25 mouse cellular contexts compared by ENCODE assay signal in the genomic region with DNA sequence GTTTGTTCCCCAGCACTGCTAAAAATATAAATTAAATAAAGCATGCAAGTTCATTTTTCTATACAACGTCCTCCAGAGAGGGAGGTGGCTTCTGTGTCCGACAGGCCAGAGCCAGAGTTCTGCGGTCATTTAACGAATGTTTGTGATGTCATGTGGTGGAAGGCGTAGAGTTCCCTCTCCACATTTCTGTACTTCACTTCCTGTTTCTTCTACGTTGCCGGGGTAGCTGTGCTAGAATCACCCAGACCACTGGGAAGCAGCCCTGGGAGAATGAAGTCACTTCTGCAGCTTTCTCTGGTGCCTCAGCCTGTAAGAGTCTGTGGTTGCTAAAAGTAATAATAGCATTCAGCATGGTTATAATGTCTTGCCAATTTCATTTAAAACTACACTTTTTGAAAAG. TPM values are rescaled to one million over a fixed set of nuclear protein-coding genes. Genes with fewer than 3 reads are reported as not detected.
DNase-seq lines count a peak whose midpoint lies in the region; ATAC-seq and TF ChIP-seq lines count a peak whose summit lies in the region.
"Had no signal": no experiment of that assay in that cellular context is flagged by ENCODE, and none has a peak within 500 bp of the region (broad histone marks: within the 10 kb centered on the region; RNA-seq: fewer than 3 reads in every experiment).

No protein-coding gene starts in this region.

- no peak overlapping the region for H3K4me3 ChIP-seq in liver, embryonic 12.5 days
- H3K4me3 ChIP-seq in liver, postnatal 0 days (ENCODE audit: low read depth, low read length) = no peak overlapping the region
- no peak overlapping the region for H3K4me3 ChIP-seq in CH12.LX (replicated peaks in 1 of 3; ENCODE audit: low read depth in 2 of 3, low read length in 2 of 3, poor library complexity in 1 of 3)
- no peak overlapping the region for H3K4me3 ChIP-seq in forebrain, embryonic 10.5 days
- no peak overlapping the region for H3K4me3 ChIP-seq in midbrain, embryonic 11.5 days (ENCODE audit: low read depth, low read length)
- H3K4me3 ChIP-seq: embryonic facial prominence, embryonic 15.5 days; heart, embryonic 15.5 days; left cerebral cortex, adult 2 months; lung, embryonic 15.5 days; midbrain, embryonic 12.5 days; stomach, embryonic 15.5 days had no signal

- no peak for TF ChIP-seq CTCF in liver, postnatal 0 days (IDR thresholded peaks at IDR 0.05; ENCODE audit: low read depth)
- TF ChIP-seq CTCF in CH12.LX (conservative IDR thresholded peaks at IDR 0.05 in 1 of 2, IDR thresholded peaks at IDR 0.05 in 1 of 2; ENCODE audit: low read depth in 2 of 2, low read length in 2 of 2) = no peak

- no peak for TF ChIP-seq EP300 in liver, postnatal 0 days (IDR thresholded peaks at IDR 0.05; ENCODE audit: low read depth)
- TF ChIP-seq EP300 in CH12.LX (IDR thresholded peaks at IDR 0.05; ENCODE audit: low read length) = no peak; the same call in 1 of the 2 replicates

- peaks cover 80% of the 10 kb centered on the region for H3K4me1 ChIP-seq in liver, embryonic 12.5 days
- H3K4me1 ChIP-seq in liver, postnatal 0 days (ENCODE audit: insufficient read depth) = peaks cover 18% of the 10 kb centered on the region
- H3K4me1 ChIP-seq in CH12.LX (ENCODE audit: control insufficient read depth in 1 of 2, insufficient read depth in 2 of 2) = peaks cover 5 to 19% of the 10 kb centered on the region in 2 experiments
- H3K4me1 ChIP-seq in forebrain, embryonic 10.5 days = peaks cover 15% of the 10 kb centered on the region
- H3K4me1 ChIP-seq in midbrain, embryonic 11.5 days (ENCODE audit: control insufficient read depth, insufficient read depth, low read length) = no peaks in the 10 kb centered on the region
- H3K4me1 ChIP-seq: heart, embryonic 15.5 days; lung, embryonic 15.5 days; midbrain, embryonic 12.5 days; stomach, embryonic 15.5 days had no signal

- H3K9me3 ChIP-seq in liver, embryonic 12.5 days (replicated peaks) = no peaks in the 10 kb centered on the region
- no peaks in the 10 kb centered on the region for H3K9me3 ChIP-seq in liver, postnatal 0 days (ENCODE audit: low read length)
- H3K9me3 ChIP-seq in CH12.LX (replicated peaks; ENCODE audit: low read length) = no peaks in the 10 kb centered on the region
- no peaks in the 10 kb centered on the region for H3K9me3 ChIP-seq in forebrain, embryonic 10.5 days
- no peaks in the 10 kb centered on the region for H3K9me3 ChIP-seq in midbrain, embryonic 11.5 days (ENCODE audit: control insufficient read depth, low read length)
- H3K9me3 ChIP-seq: embryonic facial prominence, embryonic 15.5 days; heart, embryonic 15.5 days; lung, embryonic 15.5 days; midbrain, embryonic 12.5 days; stomach, embryonic 15.5 days had no signal

- peak overlapping the region; percentile 25; the same call in 1 of the 2 replicates for H3K9ac ChIP-seq in liver, embryonic 12.5 days
- H3K9ac ChIP-seq in liver, postnatal 0 days (replicated peaks) = no peak overlapping the region
- no peak overlapping the region for H3K9ac ChIP-seq in CH12.LX (ENCODE audit: insufficient read depth, low read depth)
- H3K9ac ChIP-seq in midbrain, embryonic 11.5 days (ENCODE audit: low read length) = no peak overlapping the region
- H3K9ac ChIP-seq: embryonic facial prominence, embryonic 15.5 days; heart, embryonic 15.5 days; lung, embryonic 15.5 days; midbrain, embryonic 12.5 days; stomach, embryonic 15.5 days had no signal

- peak overlapping the region; percentile 91 for H3K27ac ChIP-seq in liver, embryonic 12.5 days
- no peak overlapping the region for H3K27ac ChIP-seq in liver, postnatal 0 days (ENCODE audit: low read depth)
- no peak overlapping the region for H3K27ac ChIP-seq in CH12.LX (ENCODE audit: insufficient read depth, low read depth)
- no peak overlapping the region for H3K27ac ChIP-seq in forebrain, embryonic 10.5 days
- H3K27ac ChIP-seq in midbrain, embryonic 11.5 days (ENCODE audit: low read depth, low read length) = no peak overlapping the region
- H3K27ac ChIP-seq: embryonic facial prominence, embryonic 15.5 days; heart, embryonic 15.5 days; left cerebral cortex, adult 2 months; lung, embryonic 15.5 days; midbrain, embryonic 12.5 days; stomach, embryonic 15.5 days had no signal

- H3K27me3 ChIP-seq in liver, embryonic 12.5 days (replicated peaks) = no peaks in the 10 kb centered on the region
- no peaks in the 10 kb centered on the region for H3K27me3 ChIP-seq in liver, postnatal 0 days (ENCODE audit: insufficient read depth, low read length)
- no peaks in the 10 kb centered on the region for H3K27me3 ChIP-seq in CH12.LX (replicated peaks)
- no peaks in the 10 kb centered on the region for H3K27me3 ChIP-seq in forebrain, embryonic 10.5 days (ENCODE audit: poor library complexity, severe bottlenecking)
- no peaks in the 10 kb centered on the region for H3K27me3 ChIP-seq in midbrain, embryonic 11.5 days (ENCODE audit: control insufficient read depth, insufficient read depth, low read length)
- H3K27me3 ChIP-seq: embryonic facial prominence, embryonic 15.5 days; heart, embryonic 15.5 days; lung, embryonic 15.5 days; midbrain, embryonic 12.5 days; stomach, embryonic 15.5 days had no signal

- no peaks in the 10 kb centered on the region for H3K79me2 ChIP-seq in CH12.LX (replicated peaks; ENCODE audit: control insufficient read depth, extremely low read depth, insufficient read depth, poor library complexity, severe bottlenecking)

- dilution Hi-C loops in CH12.LX (cut with MboI; ENCODE audit: extremely low pct_ligation_motif_present, extremely low pct_unique_long_range_greater_than_20kb, low sequenced_read_pairs) = no loop called here

- no peak for TF ChIP-seq POLR2A in CH12.LX (IDR thresholded peaks at IDR 0.05; ENCODE audit: low read depth, low read length)

- 22% methylated on average over 7 of the region's 7 CpGs for WGBS in liver, embryonic 12.5 days (ENCODE audit: insufficient replicate concordance)
- 28% methylated on average over 7 of the region's 7 CpGs for WGBS in liver, postnatal 0 days (ENCODE audit: insufficient replicate concordance)
- 76% methylated on average over 7 of the region's 7 CpGs for WGBS in forebrain, embryonic 10.5 days
- 83% methylated on average over 7 of the region's 7 CpGs for WGBS in midbrain, embryonic 11.5 days

- DNase-seq in liver, postnatal 0 days = no peak
- DNase-seq in CH12.LX (ENCODE audit: extremely low read depth) = peak; percentile 54
- DNase-seq in cerebellum, adult 11 months = no peak
- no peak for DNase-seq in forebrain, embryonic 10.5 days (ENCODE audit: extremely low spot score, low spot score)
- DNase-seq in midbrain, embryonic 11.5 days (ENCODE audit: low spot score, missing footprints) = no peak
- DNase-seq: adrenal gland, postnatal 10 days; cerebellum, postnatal 25 days; kidney, adult 8-10 months; kidney, postnatal 36 days; layer of hippocampus, adult 9-11 months; thymus, adult 18-20 months; thymus, postnatal 4 days had no signal

- TF ChIP-seq RAD21 in CH12.LX (IDR thresholded peaks at IDR 0.05; ENCODE audit: low read depth, low read length) = no peak

- no peak for ATAC-seq in liver, embryonic 12.5 days
- no peak for ATAC-seq in liver, postnatal 0 days
- ATAC-seq in common myeloid progenitor, adult 5-6 weeks (replicated peaks; ENCODE audit: low read depth, poor library complexity, severe bottlenecking) = peak; percentile 97
- ATAC-seq in megakaryocyte, adult 5-6 weeks (ENCODE audit: poor library complexity, severe bottlenecking) = peak; percentile 95
- ATAC-seq in midbrain, embryonic 11.5 days (ENCODE audit: low FRiP score) = no peak
- ATAC-seq: activated CD4-positive, CD25-positive, alpha-beta regulatory T cell, adult 4 months; inflammation-experienced regulatory T-cells, adult 6 months had no signal

- H3K4me2 ChIP-seq in liver, embryonic 12.5 days = no peak overlapping the region
- H3K4me2 ChIP-seq in liver, postnatal 0 days (ENCODE audit: low read depth, low read length) = no peak overlapping the region
- peak overlapping the region; percentile 18; the same call in 1 of the 2 replicates for H3K4me2 ChIP-seq in CH12.LX (ENCODE audit: insufficient read depth, low read depth, poor library complexity, severe bottlenecking)
- H3K4me2 ChIP-seq in midbrain, embryonic 11.5 days = no peak overlapping the region
- H3K4me2 ChIP-seq: embryonic facial prominence, embryonic 15.5 days; heart, embryonic 15.5 days; lung, embryonic 15.5 days; midbrain, embryonic 12.5 days; stomach, embryonic 15.5 days had no signal

- no peaks in the 10 kb centered on the region for H3K36me3 ChIP-seq in liver, embryonic 12.5 days
- no peaks in the 10 kb centered on the region for H3K36me3 ChIP-seq in liver, postnatal 0 days (replicated peaks; ENCODE audit: insufficient read depth, low read length)
- no peaks in the 10 kb centered on the region for H3K36me3 ChIP-seq in CH12.LX (replicated peaks in 1 of 2; ENCODE audit: control insufficient read depth in 1 of 2, insufficient read depth in 1 of 2, low read length in 1 of 2)
- no peaks in the 10 kb centered on the region for H3K36me3 ChIP-seq in forebrain, embryonic 10.5 days (replicated peaks)
- no peaks in the 10 kb centered on the region for H3K36me3 ChIP-seq in midbrain, embryonic 11.5 days (ENCODE audit: control insufficient read depth, insufficient read depth, low read length)
- H3K36me3 ChIP-seq: embryonic facial prominence, embryonic 15.5 days; heart, embryonic 15.5 days; lung, embryonic 15.5 days; midbrain, embryonic 12.5 days; stomach, embryonic 15.5 days had no signal

- in situ Hi-C loops in CH12.LX (cut with MboI; ENCODE audit: low pct_ligation_motif_present, low pct_unique_long_range_greater_than_20kb, low sequenced_read_pairs) = loop anchor here (10.0 to 25.0 kb wide), 2 partner anchors 123 to 535 kb away; no protein-coding TSS in a partner anchor

TF ChIP-seq in CH12.LX, 34 proteins besides CTCF, POLR2A, EP300 and RAD21:
- no peak for TF ChIP-seq TCF12 (IDR thresholded peaks at IDR 0.05; ENCODE audit: low read depth, low read length)
- peak; percentile 65; the same call in 1 of the 2 replicates for TF ChIP-seq ELF1 (IDR thresholded peaks at IDR 0.05; ENCODE audit: low read depth, low read length)

RNA-seq across cellular contexts. Expression of gene Asb17, which starts 46.4 kb away (rescaled TPM):
- 5.3 and 6.4 TPM in 2 replicates for polyA plus RNA-seq in liver, embryonic 12.5 days (2016; fragmentation: Nextera tagmentation; extraction: Ambion mirVana)
- 0.40 and 0.66 TPM in 2 replicates for polyA plus RNA-seq in liver, postnatal 0 days (2015; fragmentation: Nextera tagmentation; extraction: Ambion mirVana)
- total RNA-seq in CH12.LX (2012; rRNA removed) (0.13 TPM in 2 replicates), CH12.LX (2014; rRNA removed) (not detected in 2 replicates)
- polyA plus RNA-seq in CH12.LX (2012; ENCODE audit: insufficient read length, low read depth) = 0.27 TPM in 1 of 2 replicates, not detected in the other
- total RNA-seq in common myeloid progenitor, adult 5-6 weeks (2017) = 0.58 and 1.3 TPM in 2 replicates
- total RNA-seq in megakaryocyte, adult 5-6 weeks (2015) = 0.54 TPM in 1 of 2 replicates, not detected in the other
- total RNA-seq in megakaryocyte, adult 5-6 weeks (2017) = not detected in 2 replicates
- polyA plus RNA-seq in forebrain, embryonic 10.5 days (2016; fragmentation: Nextera tagmentation; extraction: Ambion mirVana) = 0.58 and 0.76 TPM in 2 replicates
- polyA plus RNA-seq in midbrain, embryonic 11.5 days (2014; fragmentation: Nextera tagmentation; extraction: Ambion mirVana) = 0.29 and 0.44 TPM in 2 replicates
- total RNA-seq: adrenal gland, postnatal 10 days; heart, adult 18-20 months; left cerebral cortex, adult 2 months; left cerebral cortex, postnatal 4 days had no signal
- polyA plus RNA-seq: inflammation-experienced regulatory T-cells, adult 6 months had no signal

Comparison
In these comparisons a context has a peak if more than half of its experiments do, and no peak if none do; other contexts are left out.
1. ATAC-seq: peak in common myeloid progenitor, adult 5-6 weeks (single experiment) and megakaryocyte, adult 5-6 weeks (single experiment); none in liver, embryonic 12.5 days (single experiment), liver, postnatal 0 days (single experiment) and midbrain, embryonic 11.5 days (single experiment).